Mouse (Mus musculus): ENCODE results near the gene Zfhx2. TPM values are rescaled to one million over a fixed set of nuclear protein-coding genes. Genes with fewer than 3 reads are reported as not detected.
A peak's percentile ranks its signal among the peaks of the same experiment; 100 is the strongest.
"Not testable (repeated sequence)": the region's sequence is repeated elsewhere in the genome, so short reads cannot be mapped to it uniquely, and the experiment has no call there.

Zfhx2 gene
- polyA plus RNA-seq, 1 experiment from 2014 or later = 28.4 TPM

- ATAC-seq (ENCODE audit: low FRiP score, low TSS enrichment) = peak; percentile 83
- Histone ChIP-seq H3K4me3 (replicated peaks; ENCODE audit: low read depth, low read length) (peak overlapping the region; percentile 27), H3K27ac (replicated peaks; ENCODE audit: low read depth, low read length) (peak overlapping the region; percentile 88), H3K9ac (replicated peaks; ENCODE audit: low read length) (peak overlapping the region; percentile 31; the same call in 1 of the 2 replicates), H3K27me3 (ENCODE audit: control insufficient read depth, insufficient read depth, low read length) (no peaks in the 10 kb centered on the region), H3K4me2 (ENCODE audit: low read length) (peak overlapping the region; percentile 45), H3K9me3 (ENCODE audit: control insufficient read depth, low read length) (no peaks in the 10 kb centered on the region), H3K36me3 (ENCODE audit: control insufficient read depth, insufficient read depth, low read length) (no peaks in the 10 kb centered on the region), H3K4me1 (ENCODE audit: control insufficient read depth, insufficient read depth, low read length) (peaks cover 6% of the 10 kb centered on the region; the same call in 1 of the 2 replicates)
- DNase-seq = peak; percentile 86
- WGBS = 72% methylated on average over 17 of the region's 17 CpGs
Measured at GRCm38 (mm10) chr14:55053708-55054190, 38.4 kb downstream of the Zfhx2 start.

DNA sequence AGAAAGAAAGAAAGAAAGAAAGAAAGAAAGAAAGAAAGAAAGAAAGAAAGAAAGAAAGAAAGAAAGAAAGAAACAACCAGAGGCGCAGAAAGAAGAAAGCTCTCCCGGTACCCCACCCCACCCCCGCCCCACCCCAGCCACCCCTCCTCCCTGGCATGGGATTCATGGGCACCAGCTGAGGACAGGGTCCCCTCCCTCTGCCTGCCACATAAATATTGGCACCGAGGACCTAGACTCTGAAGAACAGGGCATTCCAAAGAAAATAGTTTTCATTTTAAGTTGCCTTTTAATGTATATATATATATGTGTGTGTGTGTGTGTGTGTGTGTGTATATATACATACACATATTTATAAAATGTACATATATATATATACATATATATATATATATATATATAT, 39.1 kb downstream of the Zfhx2 start:
- Histone ChIP-seq H3K4me3 (replicated peaks; ENCODE audit: low read depth, low read length) (no peak overlapping the region), H3K9ac (replicated peaks; ENCODE audit: low read length) (no peak overlapping the region), H3K4me2 (ENCODE audit: low read length) (peak overlapping the region; percentile 35), H3K36me3 (ENCODE audit: control insufficient read depth, insufficient read depth, low read length) (no peaks in the 10 kb centered on the region), H3K27ac (replicated peaks; ENCODE audit: low read depth, low read length) (peak overlapping the region; percentile 88), H3K27me3 (ENCODE audit: control insufficient read depth, insufficient read depth, low read length) (no peaks in the 10 kb centered on the region), H3K9me3 (ENCODE audit: control insufficient read depth, low read length) (no peaks in the 10 kb centered on the region), H3K4me1 (ENCODE audit: control insufficient read depth, insufficient read depth, low read length) (0 out of 2 replicates have a peak, but pooled peaks cover 4% of the 10 kb centered on the region)
- WGBS = 64% methylated on average over 4 of the region's 4 CpGs
- peak; percentile 46 for DNase-seq
- no peak for ATAC-seq (ENCODE audit: low FRiP score, low TSS enrichment)

- WGBS = 57% methylated on average over 9 of the region's 9 CpGs
- no peak overlapping the region for H3K9ac ChIP-seq (replicated peaks; ENCODE audit: low read length)
Measured at GRCm38 (mm10) chr14:55052496-55052895, 39.6 kb downstream of the Zfhx2 start.

DNA sequence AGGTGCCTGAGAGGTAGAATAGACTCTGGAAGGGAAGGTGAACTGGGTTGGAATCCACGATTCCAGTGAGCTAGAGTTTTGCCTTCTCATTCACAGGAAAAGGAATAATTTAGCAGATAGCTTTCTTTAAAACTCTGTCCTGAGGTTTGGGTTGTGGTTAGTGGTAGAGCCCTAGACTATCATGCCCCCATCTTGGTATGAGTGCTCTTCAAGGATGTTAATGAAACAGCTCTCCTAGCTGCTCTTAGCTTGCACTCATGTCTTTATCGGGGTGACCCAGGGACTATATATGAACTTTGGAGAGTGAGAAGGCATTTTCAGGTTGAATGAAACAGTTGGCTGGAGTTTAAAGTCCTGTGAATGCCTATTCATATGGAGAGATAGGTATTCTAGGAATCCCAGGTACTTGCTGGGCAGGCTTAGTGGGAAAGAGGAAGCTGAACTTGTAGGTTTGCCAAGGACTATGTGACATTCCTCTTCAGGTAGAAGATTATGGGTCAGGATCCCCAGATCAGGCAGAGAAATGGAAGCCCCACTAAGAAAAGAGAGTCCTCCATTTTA, 44.1 kb downstream of the Zfhx2 start:
- Histone ChIP-seq H3K27ac (replicated peaks; ENCODE audit: low read depth, low read length) (no peak overlapping the region), H3K9me3 (ENCODE audit: control insufficient read depth, low read length) (no peaks in the 10 kb centered on the region)
- no peak for ATAC-seq (ENCODE audit: low FRiP score, low TSS enrichment)

More at GRCm38 (mm10) chr14:55052496-55052895, 39.6 kb downstream of the Zfhx2 start:
- peak overlapping the region; percentile 35 for H3K4me2 ChIP-seq (ENCODE audit: low read length)
- no peaks in the 10 kb centered on the region for H3K36me3 ChIP-seq (ENCODE audit: control insufficient read depth, insufficient read depth, low read length)
- no peaks in the 10 kb centered on the region for H3K9me3 ChIP-seq (ENCODE audit: control insufficient read depth, low read length)
- peak; percentile 68 for ATAC-seq (ENCODE audit: low FRiP score, low TSS enrichment)
- H3K27me3 ChIP-seq (ENCODE audit: control insufficient read depth, insufficient read depth, low read length) = no peaks in the 10 kb centered on the region
- 0 out of 2 replicates have a peak, but pooled peaks cover 4% of the 10 kb centered on the region for H3K4me1 ChIP-seq (ENCODE audit: control insufficient read depth, insufficient read depth, low read length)
- H3K27ac ChIP-seq (replicated peaks; ENCODE audit: low read depth, low read length) = peak overlapping the region; percentile 88
- DNase-seq = peak; percentile 88
- no peak overlapping the region for H3K4me3 ChIP-seq (replicated peaks; ENCODE audit: low read depth, low read length)

DNA sequence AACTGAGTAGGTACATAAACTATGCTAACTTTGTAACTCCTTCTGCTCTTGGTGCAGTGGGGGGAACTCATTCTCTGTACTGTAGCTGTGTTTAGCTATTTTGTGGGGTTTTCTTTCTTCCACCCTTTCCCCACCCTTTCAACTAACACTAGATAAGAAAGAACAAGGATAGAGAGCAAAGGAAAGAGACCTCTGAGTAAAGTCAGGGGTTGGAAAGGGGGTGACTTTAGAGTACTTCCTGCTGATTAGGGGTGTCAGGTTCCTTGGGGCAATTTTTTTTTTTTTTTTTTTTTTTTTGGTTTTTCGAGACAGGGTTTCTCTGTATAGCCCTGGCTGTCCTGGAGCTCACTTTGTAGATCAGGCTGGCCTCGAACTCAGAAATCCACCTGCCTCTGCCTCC, 48.4 kb downstream of the Zfhx2 start:
- not testable (repeated sequence) for H3K4me3 ChIP-seq (replicated peaks; ENCODE audit: low read depth, low read length); DNase-seq; H3K4me1 ChIP-seq (ENCODE audit: control insufficient read depth, insufficient read depth, low read length); H3K27me3 ChIP-seq (ENCODE audit: control insufficient read depth, insufficient read depth, low read length); H3K36me3 ChIP-seq (ENCODE audit: control insufficient read depth, insufficient read depth, low read length); ATAC-seq (ENCODE audit: low FRiP score, low TSS enrichment); H3K4me2 ChIP-seq (ENCODE audit: low read length); H3K9ac ChIP-seq (replicated peaks; ENCODE audit: low read length); H3K27ac ChIP-seq (replicated peaks; ENCODE audit: low read depth, low read length); H3K9me3 ChIP-seq (ENCODE audit: control insufficient read depth, low read length)
- no CpG with 5 or more reads among the region's 2 CpGs for WGBS

More for the DNA sequence above, 44.1 kb downstream of the Zfhx2 start:
- WGBS = 82% methylated on average over 2 of the region's 2 CpGs
- Histone ChIP-seq H3K4me2 (ENCODE audit: low read length) (no peak overlapping the region), H3K4me3 (replicated peaks; ENCODE audit: low read depth, low read length) (no peak overlapping the region), H3K36me3 (ENCODE audit: control insufficient read depth, insufficient read depth, low read length) (no peaks in the 10 kb centered on the region), H3K9ac (replicated peaks; ENCODE audit: low read length) (no peak overlapping the region), H3K27me3 (ENCODE audit: control insufficient read depth, insufficient read depth, low read length) (no peaks in the 10 kb centered on the region), H3K4me1 (ENCODE audit: control insufficient read depth, insufficient read depth, low read length) (no peaks in the 10 kb centered on the region)
- DNase-seq = no peak

GRCm38 (mm10) chr14:55032695-55033225, 59.4 kb downstream of the Zfhx2 start:
- H3K4me3 ChIP-seq (replicated peaks; ENCODE audit: low read depth, low read length) = no peak overlapping the region
- no peak for DNase-seq
- H3K4me1 ChIP-seq (ENCODE audit: control insufficient read depth, insufficient read depth, low read length) = peaks cover 36% of the 10 kb centered on the region
- H3K4me2 ChIP-seq (ENCODE audit: low read length) = peak overlapping the region; percentile 40
- ATAC-seq (ENCODE audit: low FRiP score, low TSS enrichment) = no peak
- H3K9ac ChIP-seq (replicated peaks; ENCODE audit: low read length) = peak overlapping the region; percentile 37; the same call in 1 of the 2 replicates
- no peaks in the 10 kb centered on the region for H3K27me3 ChIP-seq (ENCODE audit: control insufficient read depth, insufficient read depth, low read length)
- H3K9me3 ChIP-seq (ENCODE audit: control insufficient read depth, low read length) = no peaks in the 10 kb centered on the region
- peak overlapping the region; percentile 62 for H3K27ac ChIP-seq (replicated peaks; ENCODE audit: low read depth, low read length)
- 13% methylated on average over 19 of the region's 19 CpGs for whole genome bisulfite sequencing
- no peaks in the 10 kb centered on the region for H3K36me3 ChIP-seq (ENCODE audit: control insufficient read depth, insufficient read depth, low read length)

- no peaks in the 10 kb centered on the region for H3K27me3 ChIP-seq (ENCODE audit: control insufficient read depth, insufficient read depth, low read length)
- H3K4me2 ChIP-seq (ENCODE audit: low read length) = peak overlapping the region; percentile 45
- H3K4me3 ChIP-seq (replicated peaks; ENCODE audit: low read depth, low read length) = no peak overlapping the region
- peak; percentile 85 for DNase-seq
- peaks cover 41% of the 10 kb centered on the region for H3K4me1 ChIP-seq (ENCODE audit: control insufficient read depth, insufficient read depth, low read length)
- ATAC-seq (ENCODE audit: low FRiP score, low TSS enrichment) = peak; percentile 51
- no peaks in the 10 kb centered on the region for H3K9me3 ChIP-seq (ENCODE audit: control insufficient read depth, low read length)
- peak overlapping the region; percentile 96 for H3K27ac ChIP-seq (replicated peaks; ENCODE audit: low read depth, low read length)
- WGBS = 3% methylated on average over 11 of the region's 11 CpGs
- H3K36me3 ChIP-seq (ENCODE audit: control insufficient read depth, insufficient read depth, low read length) = no peaks in the 10 kb centered on the region
- H3K9ac ChIP-seq (replicated peaks; ENCODE audit: low read length) = peak overlapping the region; percentile 32; the same call in 1 of the 2 replicates
Measured at GRCm38 (mm10) chr14:55029034-55029698, 63.0 kb downstream of the Zfhx2 start.

- H3K9ac ChIP-seq (replicated peaks; ENCODE audit: low read length) = peak overlapping the region; percentile 32; the same call in 1 of the 2 replicates
- peaks cover 6% of the 10 kb centered on the region; the same call in 1 of the 2 replicates for H3K36me3 ChIP-seq (ENCODE audit: control insufficient read depth, insufficient read depth, low read length)
- peak; percentile 91 for DNase-seq
- peaks cover 41% of the 10 kb centered on the region for H3K4me1 ChIP-seq (ENCODE audit: control insufficient read depth, insufficient read depth, low read length)
- H3K9me3 ChIP-seq (ENCODE audit: control insufficient read depth, low read length) = no peaks in the 10 kb centered on the region
- H3K4me3 ChIP-seq (replicated peaks; ENCODE audit: low read depth, low read length) = no peak overlapping the region
- peak; percentile 85 for ATAC-seq (ENCODE audit: low FRiP score, low TSS enrichment)
- peak overlapping the region; percentile 96 for H3K27ac ChIP-seq (replicated peaks; ENCODE audit: low read depth, low read length)
- no peaks in the 10 kb centered on the region for H3K27me3 ChIP-seq (ENCODE audit: control insufficient read depth, insufficient read depth, low read length)
- H3K4me2 ChIP-seq (ENCODE audit: low read length) = peak overlapping the region; percentile 45
- 4% methylated on average over 5 of the region's 5 CpGs for WGBS
Measured at GRCm38 (mm10) chr14:55028333-55028835, 63.7 kb downstream of the Zfhx2 start.
